Mouse (Mus musculus) cerebellum, adult 2 months (tissue): Measurements from ENCODE around the gene Itih1.

Experiments
- CTCF ChIP-seq: fragments of 200-500 bp; IDR thresholded peaks from 2 replicates; pipeline ENCODE4 v1.5.1; 2011; ENCODE audit warnings: low read depth, mild to moderate bottlenecking, control low read depth, low read length, moderate library complexity, borderline replicate concordance; ENCODE audit not compliant: insufficient read depth
- POLR2A ChIP-seq: fragments of 200-500 bp; IDR thresholded peaks from 2 replicates; pipeline ENCODE4 v1.6.1; 2011; ENCODE audit warnings: low read length, control low read depth, borderline replicate concordance; ENCODE audit not compliant: insufficient read depth

DNA sequence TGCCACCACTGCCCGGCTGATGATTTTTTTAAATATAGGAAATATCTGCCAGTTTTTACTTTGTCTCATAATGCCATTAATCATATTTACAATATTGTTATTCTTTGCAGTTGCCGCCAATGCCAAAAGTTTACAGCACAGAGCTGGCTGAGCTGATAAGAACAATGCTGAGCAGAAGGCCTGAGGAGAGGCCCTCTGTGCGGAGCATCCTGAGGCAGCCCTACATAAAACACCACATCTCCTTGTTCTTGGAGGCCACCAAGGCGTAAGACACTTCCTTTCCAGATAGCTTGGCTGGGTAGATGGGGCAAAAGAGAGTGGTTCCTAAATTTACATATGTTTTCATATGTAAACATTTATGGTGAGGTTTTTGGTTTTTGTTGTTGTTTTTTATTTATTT, 15.9 kb upstream of the Itih1 start:
- no peak for TF ChIP-seq POLR2A
- TF ChIP-seq CTCF, result no peak
